Mouse (Mus musculus) embryonic facial prominence, embryonic 10.5 days (tissue): ENCODE results near the gene Srp14. TPM values are rescaled to one million over a fixed set of nuclear protein-coding genes. Genes with fewer than 3 reads are reported as not detected.

ENCODE experiments used
- DNase-seq: peaks from one replicate; pipeline ENCODE4 v3.0.0-alpha.2; 2017; ENCODE audit warnings: low spot score
- H3K27ac ChIP-seq: fragments of 300-500 bp; sonication (generic); replicated peaks from 2 replicates; pipeline ENCODE4 v1.5.1; 2016; ENCODE audit warnings: mild to moderate bottlenecking
- H3K27me3 ChIP-seq: fragments of 300-500 bp; sonication (generic); replicated peaks from 2 replicates; pipeline ENCODE4 v1.6.1; 2016; ENCODE audit warnings: low read depth, mild to moderate bottlenecking; ENCODE audit not compliant: poor library complexity, severe bottlenecking
- H3K36me3 ChIP-seq: fragments of 300-500 bp; sonication (generic); replicated peaks from 2 replicates; pipeline ENCODE4 v1.6.1; 2016; ENCODE audit warnings: mild to moderate bottlenecking, moderate library complexity
- H3K4me1 ChIP-seq: fragments of 300-500 bp; sonication (generic); 2 replicates; pipeline ENCODE4 v1.6.1; 2016
- H3K4me3 ChIP-seq: fragments of 300-500 bp; sonication (generic); 2 replicates; pipeline ENCODE4 v1.5.1; 2016; ENCODE audit warnings: mild to moderate bottlenecking, moderate library complexity
- H3K9me3 ChIP-seq: fragments of 300-500 bp; sonication (generic); 2 replicates; pipeline ENCODE4 v1.6.1; 2016; ENCODE audit warnings: mild to moderate bottlenecking
- WGBS: fragments of 180-500 bp; shearing (Covaris S2); methylation state at CpG from one replicate; pipeline ENCODE4 v1.1.7; 2016; 5-methylcytosine and 5-hydroxymethylcytosine counted together
- polyA plus RNA-seq: library from polyadenylated mRNA; unstranded; fragments of >200 nt; fragmentation: Nextera tagmentation; extraction: Ambion mirVana; gene quantifications from 2 replicates; pipeline ENCODE4 v1.2.1, GENCODE M21; 2016

Gene Srp14
- polyA plus RNA-seq, 1 experiment from 2014 or later, result 245 TPM

- Histone ChIP-seq H3K9me3 (no peaks in the 10 kb centered on the region), H3K4me3 (no peak overlapping the region), H3K27me3 (0 out of 2 replicates have a peak, but pooled peaks cover 6% of the 10 kb centered on the region), H3K4me1 (peaks cover 31% of the 10 kb centered on the region), H3K27ac (no peak overlapping the region), H3K36me3 (no peaks in the 10 kb centered on the region)
- WGBS, result 89% methylated on average over 7 of the region's 7 CpGs
- no peak for DNase-seq
Observed at GRCm38 (mm10) chr2:118507126-118507525, 27.6 kb upstream of the Srp14 start.

GRCm38 (mm10) chr2:118500191-118500590, 20.7 kb upstream of the Srp14 start:
- H3K4me3 ChIP-seq, result no peak overlapping the region

GRCm38 (mm10) chr2:118499135-118499961, 19.8 kb upstream of the Srp14 start:
- peak overlapping the region; percentile 74 for H3K27ac ChIP-seq
- H3K36me3 ChIP-seq, result no peaks in the 10 kb centered on the region
- H3K9me3 ChIP-seq, result no peaks in the 10 kb centered on the region
- peaks cover 39% of the 10 kb centered on the region for H3K4me1 ChIP-seq
- no peak overlapping the region for H3K4me3 ChIP-seq
- no peaks in the 10 kb centered on the region for H3K27me3 ChIP-seq
- peak; percentile 72 for DNase-seq
- 44% methylated on average over 20 of the region's 20 CpGs for WGBS

More at GRCm38 (mm10) chr2:118500191-118500590, 20.7 kb upstream of the Srp14 start:
- Histone ChIP-seq H3K36me3 (no peaks in the 10 kb centered on the region), H3K27me3 (no peaks in the 10 kb centered on the region), H3K4me1 (peaks cover 33% of the 10 kb centered on the region), H3K27ac (peak overlapping the region; percentile 74), H3K9me3 (no peaks in the 10 kb centered on the region)
- DNase-seq, result no peak
- 86% methylated on average over 2 of the region's 2 CpGs for WGBS

- H3K36me3 ChIP-seq, result no peaks in the 10 kb centered on the region
- 81% methylated on average over 6 of the region's 6 CpGs for WGBS
- no peaks in the 10 kb centered on the region for H3K9me3 ChIP-seq
- peaks cover 39% of the 10 kb centered on the region for H3K4me1 ChIP-seq
- no peak for DNase-seq
- no peaks in the 10 kb centered on the region for H3K27me3 ChIP-seq
- no peak overlapping the region for H3K4me3 ChIP-seq
- peak overlapping the region; percentile 74 for H3K27ac ChIP-seq
Observed at GRCm38 (mm10) chr2:118498476-118498875, 19.0 kb upstream of the Srp14 start.

GRCm38 (mm10) chr2:118497890-118498289, 18.4 kb upstream of the Srp14 start:
- H3K4me3 ChIP-seq, result no peak overlapping the region
- 84% methylated on average over 5 of the region's 5 CpGs for WGBS
- DNase-seq, result no peak
- H3K27me3 ChIP-seq, result no peaks in the 10 kb centered on the region
- peaks cover 39% of the 10 kb centered on the region for H3K4me1 ChIP-seq
- H3K36me3 ChIP-seq, result no peaks in the 10 kb centered on the region
- H3K9me3 ChIP-seq, result no peaks in the 10 kb centered on the region
- 0 out of 2 replicates have a peak overlapping the region, but pooled peaks have one; percentile 74 for H3K27ac ChIP-seq

GRCm38 (mm10) chr2:118495024-118495423, 15.5 kb upstream of the Srp14 start:
- Histone ChIP-seq H3K4me1 (peaks cover 49% of the 10 kb centered on the region), H3K4me3 (no peak overlapping the region), H3K36me3 (no peaks in the 10 kb centered on the region), H3K27ac (peak overlapping the region; percentile 71), H3K27me3 (no peaks in the 10 kb centered on the region), H3K9me3 (no peaks in the 10 kb centered on the region)
- 72% methylated on average over 9 of the region's 9 CpGs for WGBS
- no peak for DNase-seq

- Histone ChIP-seq H3K4me1 (peaks cover 43% of the 10 kb centered on the region), H3K27me3 (no peaks in the 10 kb centered on the region)
- 84% methylated on average over 4 of the region's 4 CpGs for WGBS
Observed at GRCm38 (mm10) chr2:118491741-118492395, 12.4 kb upstream of the Srp14 start.

GRCm38 (mm10) chr2:118491281-118491731, 11.8 kb upstream of the Srp14 start:
- no peaks in the 10 kb centered on the region for H3K36me3 ChIP-seq
- no peak overlapping the region for H3K4me3 ChIP-seq
- no peaks in the 10 kb centered on the region for H3K27me3 ChIP-seq
- H3K4me1 ChIP-seq, result peaks cover 43% of the 10 kb centered on the region
- peak; percentile 48 for DNase-seq
- H3K27ac ChIP-seq, result peak overlapping the region; percentile 75
- 61% methylated on average over 5 of the region's 5 CpGs for WGBS
- H3K9me3 ChIP-seq, result peaks cover 3% of the 10 kb centered on the region

More at GRCm38 (mm10) chr2:118491741-118492395, 12.4 kb upstream of the Srp14 start:
- Histone ChIP-seq H3K36me3 (no peaks in the 10 kb centered on the region), H3K27ac (peak overlapping the region; percentile 75), H3K9me3 (peaks cover 3% of the 10 kb centered on the region), H3K4me3 (no peak overlapping the region)
- DNase-seq, result no peak

- H3K9me3 ChIP-seq, result peaks cover 3% of the 10 kb centered on the region
Observed at GRCm38 (mm10) chr2:118490241-118491091, 11.0 kb upstream of the Srp14 start.

GRCm38 (mm10) chr2:118487806-118488205, 8.3 kb upstream of the Srp14 start:
- 65% methylated on average over 3 of the region's 3 CpGs for WGBS
- H3K36me3 ChIP-seq, result no peaks in the 10 kb centered on the region
- no peaks in the 10 kb centered on the region for H3K27me3 ChIP-seq
- H3K9me3 ChIP-seq, result peaks cover 3% of the 10 kb centered on the region
- H3K4me1 ChIP-seq, result peaks cover 33% of the 10 kb centered on the region
- DNase-seq, result no peak
- no peak overlapping the region for H3K27ac ChIP-seq
- no peak overlapping the region for H3K4me3 ChIP-seq

More at GRCm38 (mm10) chr2:118490241-118491091, 11.0 kb upstream of the Srp14 start:
- 38% methylated on average over 12 of the region's 12 CpGs for WGBS
- Histone ChIP-seq H3K4me1 (peaks cover 42% of the 10 kb centered on the region), H3K36me3 (no peaks in the 10 kb centered on the region), H3K4me3 (no peak overlapping the region), H3K27me3 (no peaks in the 10 kb centered on the region), H3K27ac (peak overlapping the region; percentile 75)
- DNase-seq, result peak; percentile 50

GRCm38 (mm10) chr2:118486933-118487332, 7.4 kb upstream of the Srp14 start:
- H3K27me3 ChIP-seq, result no peaks in the 10 kb centered on the region
- WGBS, result 20% methylated on average over 12 of the region's 12 CpGs
- peaks cover 3% of the 10 kb centered on the region for H3K9me3 ChIP-seq
- no peaks in the 10 kb centered on the region for H3K36me3 ChIP-seq
- H3K4me1 ChIP-seq, result peaks cover 31% of the 10 kb centered on the region
- DNase-seq, result peak; percentile 87
- H3K4me3 ChIP-seq, result no peak overlapping the region
- no peak overlapping the region; the same call in 1 of the 2 replicates for H3K27ac ChIP-seq

- no peak overlapping the region for H3K4me3 ChIP-seq
- DNase-seq, result no peak
- no peaks in the 10 kb centered on the region for H3K27me3 ChIP-seq
- H3K4me1 ChIP-seq, result peaks cover 15% of the 10 kb centered on the region
- H3K27ac ChIP-seq, result no peak overlapping the region
- WGBS, result 90% methylated on average over 3 of the region's 3 CpGs
- H3K36me3 ChIP-seq, result no peaks in the 10 kb centered on the region
- H3K9me3 ChIP-seq, result peaks cover 3% of the 10 kb centered on the region
Observed at GRCm38 (mm10) chr2:118485415-118485814, 5.9 kb upstream of the Srp14 start.
